Mouse (Mus musculus) erythroblast, adult 5-6 weeks (primary cell): ENCODE data around the gene Pdpn. TPM values are rescaled to one million over a fixed set of nuclear protein-coding genes. Genes with fewer than 3 reads are reported as not detected.

Source experiments
- ATAC-seq: replicated peaks from 2 replicates; pipeline ENCODE4 v1.8.0; 2016; ENCODE audit warnings: moderate number of reproducible peaks, mild to moderate bottlenecking, moderate TSS enrichment, inconsistent platforms; ENCODE audit not compliant: poor library complexity, low FRiP score, severe bottlenecking
- total RNA-seq, 2 experiments: library from RNA; stranded (forward) in 1 of 2; stranded (reverse) in 1 of 2; fragments of 150-400 nt in 1 of 2; fragments of 200-764, 138-1000 nt in 1 of 2; gene quantifications; 2 replicates each; pipeline versions ENCODE4 v1.2.3 to v1.2.4; 2015 to 2017; ENCODE audit warnings: low replicate concordance in 2 of 2

Gene Pdpn
- total RNA-seq, 2 experiments from 2014 or later: not detected

DNA sequence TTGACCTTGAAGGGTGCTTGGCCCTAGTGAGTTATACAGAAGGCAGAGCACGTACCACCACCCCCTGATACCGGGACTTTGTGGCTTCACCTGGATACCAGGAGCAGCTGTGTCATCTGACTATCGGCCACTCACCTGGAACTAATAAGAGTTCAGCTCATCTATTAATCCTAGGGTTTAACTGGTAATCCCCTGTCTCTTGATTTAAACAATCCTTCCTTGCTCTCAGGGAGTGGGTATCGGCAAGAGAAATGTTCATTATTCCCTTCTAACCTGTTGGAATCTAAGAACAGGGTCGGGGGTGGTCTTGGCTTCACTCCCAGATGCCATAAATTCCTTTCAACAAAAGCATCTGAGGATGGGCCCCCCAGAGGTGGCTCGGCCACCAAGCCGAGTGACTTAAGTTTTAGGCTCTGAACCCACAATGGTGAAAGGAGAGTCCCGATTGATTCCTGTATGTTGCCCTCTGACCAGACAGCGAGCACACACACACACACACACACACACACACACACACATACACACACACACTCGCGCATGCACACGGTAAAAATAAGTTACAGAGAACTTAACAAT is 837 bp upstream of the Pdpn start:
- ATAC-seq: no peak

GRCm38 (mm10) chr4:143298431-143299315 is 691 bp downstream of the Pdpn start:
- no peak for ATAC-seq

GRCm38 (mm10) chr4:143297016-143297556 is 2.3 kb downstream of the Pdpn start:
- no peak for ATAC-seq

- no peak for ATAC-seq
These were observed 3.2 kb downstream of the Pdpn start for GRCm38 (mm10) chr4:143296153-143296552.

GRCm38 (mm10) chr4:143294324-143294723 is 5.0 kb downstream of the Pdpn start:
- no peak for ATAC-seq

GRCm38 (mm10) chr4:143288880-143289279 is 10.5 kb downstream of the Pdpn start:
- no peak for ATAC-seq

DNA sequence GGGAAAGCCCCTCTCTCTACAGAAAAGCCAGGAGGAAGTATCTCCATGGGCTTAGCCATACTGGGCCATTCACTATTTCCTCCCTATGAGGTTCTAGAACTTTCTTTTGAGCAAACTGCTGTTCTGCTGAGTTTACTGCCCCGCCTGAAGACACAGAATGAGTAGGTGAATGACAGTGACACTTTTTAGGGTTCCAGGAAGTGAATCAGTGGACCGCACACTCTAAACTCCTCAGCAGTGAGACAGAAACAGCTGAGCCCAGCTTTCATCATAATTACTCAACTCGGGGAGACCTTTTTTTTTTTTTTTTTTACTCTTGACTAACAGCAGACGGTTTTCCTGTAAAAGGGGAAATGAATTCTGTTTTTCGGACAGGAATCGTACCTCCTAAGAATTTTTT is 10.9 kb downstream of the Pdpn start:
- no peak for ATAC-seq

- ATAC-seq: no peak
These were observed 12.3 kb downstream of the Pdpn start for GRCm38 (mm10) chr4:143287065-143287464.

GRCm38 (mm10) chr4:143280166-143280565 is 19.2 kb downstream of the Pdpn start:
- ATAC-seq: no peak

- ATAC-seq: no peak
These were observed 19.7 kb downstream of the Pdpn start for GRCm38 (mm10) chr4:143279661-143280060.

DNA sequence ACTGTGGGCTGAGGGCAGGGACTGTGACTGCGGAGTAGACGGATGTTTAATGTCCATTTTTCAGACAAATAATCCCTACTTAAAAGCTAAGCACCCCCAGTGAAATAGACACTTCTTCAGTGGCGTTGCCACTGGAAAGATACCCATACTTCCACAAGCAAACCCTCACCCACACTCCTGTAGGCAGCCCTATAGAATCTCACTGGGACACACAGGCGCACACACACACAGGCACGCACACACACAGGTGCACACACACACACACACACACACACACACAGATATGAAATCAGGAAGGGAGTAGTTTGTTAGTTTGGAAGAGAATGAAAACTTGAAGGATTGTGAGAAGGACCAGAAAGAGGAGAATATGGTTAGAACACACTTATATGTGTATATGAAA is 20.3 kb downstream of the Pdpn start:
- ATAC-seq: no peak

DNA sequence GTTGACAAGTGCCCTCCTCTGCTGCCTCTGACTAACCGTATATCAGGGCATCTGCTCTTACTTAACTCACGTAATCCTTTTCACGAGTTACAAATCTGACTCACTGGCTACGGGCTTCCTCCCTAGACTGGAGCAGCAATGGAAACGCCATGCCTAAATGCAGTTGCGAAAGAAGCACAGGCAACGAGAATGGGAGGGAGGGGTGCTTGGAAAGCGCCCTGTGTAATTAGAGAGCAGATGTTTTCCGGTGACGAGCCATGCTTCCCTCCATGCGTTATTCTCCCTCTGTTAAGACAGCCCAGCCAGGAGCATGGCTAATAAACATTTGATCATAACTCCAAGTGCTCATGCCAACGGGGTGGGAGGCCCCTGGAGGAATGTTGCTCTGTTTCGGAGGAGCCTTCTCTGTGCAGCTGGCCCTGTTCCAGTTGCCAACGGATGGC is 20.9 kb downstream of the Pdpn start:
- no peak for ATAC-seq

DNA sequence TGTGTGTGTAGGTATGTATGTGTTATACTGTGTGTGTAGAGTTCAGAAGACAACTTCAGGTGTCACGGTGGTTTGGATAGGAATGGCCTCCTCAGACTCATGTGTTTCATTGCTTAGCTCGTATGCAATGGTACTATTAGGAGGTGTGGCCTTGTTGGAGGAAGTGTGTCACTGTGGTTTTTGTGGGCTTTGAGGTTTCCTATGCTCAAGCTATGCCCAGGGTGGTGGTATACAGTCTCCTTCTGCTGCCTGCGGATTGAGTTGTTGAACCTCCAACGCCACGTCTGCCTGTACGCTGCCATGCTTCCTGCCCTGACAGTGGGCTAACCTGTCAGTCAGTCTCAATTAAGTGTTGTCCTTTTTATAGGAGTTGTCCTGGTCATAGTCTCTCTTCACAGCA is 22.0 kb downstream of the Pdpn start:
- ATAC-seq: no peak

- ATAC-seq: no peak
These were observed 27.8 kb downstream of the Pdpn start for GRCm38 (mm10) chr4:143271571-143271970.

DNA sequence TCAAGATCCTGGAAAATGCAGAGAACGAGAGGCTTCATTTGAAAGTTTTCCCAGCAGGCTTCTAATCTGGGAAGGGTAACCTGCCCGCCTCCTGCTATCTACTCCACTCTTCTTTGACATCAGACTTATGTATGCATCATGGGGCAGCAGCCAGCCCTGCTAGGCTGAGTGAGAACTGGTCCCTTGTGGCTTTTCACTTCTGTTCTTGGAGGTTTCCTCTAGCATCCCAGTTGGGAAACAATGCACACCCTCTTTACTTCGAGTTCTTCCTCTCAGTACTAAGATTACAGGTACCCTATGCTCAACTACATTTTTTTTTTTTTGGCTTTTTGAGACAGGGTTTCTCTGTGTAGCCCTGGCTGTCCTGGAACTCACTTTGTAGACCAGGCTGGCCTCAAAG is 28.5 kb downstream of the Pdpn start:
- no peak for ATAC-seq

DNA sequence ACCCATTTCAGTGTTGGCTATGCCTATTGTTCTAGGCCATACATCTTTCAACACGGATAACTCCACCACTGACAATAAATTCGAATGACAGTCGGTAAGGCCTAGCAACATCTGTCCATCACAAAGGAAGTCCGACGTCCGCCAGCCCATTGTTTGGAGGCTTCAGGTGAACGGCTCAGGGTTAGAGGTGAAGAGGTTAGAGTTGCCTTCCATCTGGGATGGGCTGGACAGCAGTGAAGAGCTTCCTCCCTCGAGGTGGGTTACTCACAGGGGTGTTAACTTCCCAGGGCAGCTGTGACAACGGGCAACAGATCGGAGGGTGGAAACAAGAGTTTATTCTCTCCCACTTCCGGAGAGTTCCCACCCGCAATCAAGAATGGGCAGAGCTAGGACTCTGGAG is 36.7 kb downstream of the Pdpn start:
- no peak for ATAC-seq

DNA sequence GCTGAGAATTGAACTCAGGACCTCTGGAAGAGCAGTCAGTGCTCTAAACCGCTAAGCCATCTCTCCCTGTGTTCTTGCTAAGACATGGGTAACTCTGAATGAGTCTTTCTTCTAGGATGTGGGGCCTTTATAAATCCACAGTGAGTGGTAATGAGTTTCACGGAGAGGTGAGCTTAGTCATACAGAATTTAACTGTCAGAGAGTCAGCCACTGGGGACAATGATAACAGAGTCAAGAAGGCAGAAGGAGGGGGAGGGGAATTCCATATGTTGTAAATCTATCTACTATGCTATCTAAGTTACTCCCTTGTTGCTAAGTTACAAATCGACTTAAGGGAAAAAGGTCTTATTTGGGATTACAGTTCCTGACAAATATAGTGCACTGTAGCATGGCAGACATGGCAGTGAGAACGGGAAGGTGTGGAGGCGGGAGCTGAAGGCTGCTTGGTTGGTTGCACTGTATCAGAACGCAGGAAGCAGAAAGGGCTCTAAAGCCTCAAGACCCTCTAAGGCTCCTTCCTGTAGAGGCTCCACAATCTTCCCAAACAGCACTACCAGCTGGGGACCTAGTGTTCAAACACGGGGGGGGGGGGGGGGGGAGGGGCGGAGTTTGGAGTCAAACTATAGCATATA is 39.5 kb downstream of the Pdpn start:
- ATAC-seq: no peak

GRCm38 (mm10) chr4:143258517-143258916 is 40.8 kb downstream of the Pdpn start:
- ATAC-seq: no peak

DNA sequence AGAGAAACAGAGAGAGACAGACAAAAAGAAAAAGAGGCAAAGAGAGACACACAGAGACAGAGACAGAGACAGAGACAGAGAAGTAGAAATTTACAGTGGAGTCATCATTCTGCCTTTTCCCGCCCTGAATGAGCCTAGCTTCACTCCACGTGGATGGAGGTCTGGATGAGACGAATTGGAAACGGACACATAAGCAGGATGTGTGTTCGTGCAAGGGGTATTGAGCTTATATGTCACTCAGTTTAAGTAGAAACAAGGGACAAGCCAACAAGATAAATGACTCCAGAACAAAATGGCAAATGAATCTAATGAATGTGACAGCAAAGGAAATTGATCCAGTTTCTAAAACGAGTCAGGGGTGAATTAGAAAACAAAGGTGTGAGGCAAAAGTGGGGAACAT is 41.4 kb downstream of the Pdpn start:
- no peak for ATAC-seq

GRCm38 (mm10) chr4:143255541-143255940 is 43.8 kb downstream of the Pdpn start:
- no peak for ATAC-seq

DNA sequence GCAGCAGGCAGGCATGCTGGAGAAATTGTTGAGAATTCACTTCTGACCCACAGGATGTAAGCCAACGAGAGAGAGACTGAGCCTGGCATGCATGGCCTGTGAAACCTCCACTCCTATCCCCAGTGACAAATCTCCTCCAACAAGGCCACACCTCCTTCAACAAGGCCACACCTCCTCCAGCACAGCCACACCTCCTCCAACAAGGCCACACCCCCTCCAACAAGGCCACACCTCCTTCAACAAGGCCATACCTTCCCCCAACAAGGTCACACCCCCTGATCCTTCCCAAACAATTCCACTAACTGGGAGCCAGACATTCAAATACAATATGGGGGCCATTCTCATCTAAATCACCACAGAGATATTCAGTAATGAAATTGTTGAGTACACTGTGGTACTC is 46.0 kb downstream of the Pdpn start:
- ATAC-seq: no peak
